Mouse (Mus musculus) adrenal gland, adult 18-20 months (tissue): ENCODE results near the gene 2210010C04Rik. TPM values are rescaled to one million over a fixed set of nuclear protein-coding genes. Genes with fewer than 3 reads are reported as not detected.

ENCODE experiments used
- DNase-seq, 2 experiments: peaks; one replicate each; pipeline ENCODE4 v3.0.0; 2021 to 2022; ENCODE audit warnings: low spot score in 2 of 2
- long read RNA-seq, 2 experiments: library from polyadenylated mRNA; stranded (forward); transcript quantifications; one replicate each; pipeline ENCODE4 v2.0.0; 2021
- total RNA-seq, 2 experiments: library from RNA; stranded (reverse); gene quantifications; 1 replicate in 1 of 2; 2 replicates in 1 of 2; pipeline ENCODE4 v1.2.3; 2021

The 2210010C04Rik gene
- total RNA-seq = not detected
- long read RNA-seq, experiment 1 = 0 reads
- long read RNA-seq, experiment 2 = 0 reads

DNA sequence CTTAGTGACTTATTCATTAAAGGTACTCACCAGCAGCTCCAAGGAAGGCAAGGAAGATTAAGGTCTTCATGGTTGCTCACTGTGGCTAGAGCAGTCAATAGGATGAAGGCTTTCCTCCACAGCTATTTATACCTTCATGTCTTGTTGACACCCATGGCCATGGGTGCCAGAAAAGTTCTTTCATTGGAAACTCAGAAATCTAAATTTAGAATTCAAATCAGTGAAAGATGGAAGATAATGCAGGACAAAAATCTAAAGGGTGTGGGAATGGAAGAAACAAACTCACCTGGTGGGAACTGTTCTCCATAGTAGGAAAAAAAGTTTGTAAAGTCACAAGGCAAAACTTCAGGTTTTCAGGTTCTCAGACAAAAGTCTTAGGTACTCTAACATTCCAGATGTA, at the start of gene 2210010C04Rik:
2210010C04Rik (minus strand) TSS at position 101 of the 400 bp plus-strand sequence.
- DNase-seq = no peak

GRCm38 (mm10) chr6:41080121-41080520, 44.8 kb upstream of the 2210010C04Rik start:
- DNase-seq = no peak

GRCm38 (mm10) chr6:41078539-41079303, 43.4 kb upstream of the 2210010C04Rik start:
- no peak for DNase-seq

GRCm38 (mm10) chr6:41075753-41076152, 40.4 kb upstream of the 2210010C04Rik start:
- DNase-seq = no peak

- no peak for DNase-seq
Measured at GRCm38 (mm10) chr6:41063332-41063731, 28.0 kb upstream of the 2210010C04Rik start.

GRCm38 (mm10) chr6:41062746-41063145, 27.4 kb upstream of the 2210010C04Rik start:
- no peak for DNase-seq

GRCm38 (mm10) chr6:41062081-41062480, 26.8 kb upstream of the 2210010C04Rik start:
- no peak for DNase-seq

DNA sequence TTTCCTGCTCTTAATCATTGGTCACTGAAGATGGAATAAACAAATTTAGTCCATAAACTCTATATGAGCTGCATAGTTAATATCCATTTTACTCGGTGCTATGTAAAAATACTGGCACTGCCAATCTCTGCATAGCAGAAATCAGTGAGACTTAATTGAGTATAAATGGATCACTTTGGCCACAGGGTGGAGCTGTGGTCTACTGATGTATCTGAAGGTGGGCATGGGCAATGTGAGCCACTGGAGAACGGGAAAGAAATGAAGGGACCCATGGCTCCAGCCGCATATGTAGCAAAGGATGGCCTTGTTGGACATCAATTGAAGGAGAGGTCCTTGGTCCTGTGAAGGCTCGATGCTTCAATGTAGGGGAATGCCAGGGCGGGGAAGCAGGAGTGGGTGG, 25.8 kb upstream of the 2210010C04Rik start:
- no peak for DNase-seq

DNA sequence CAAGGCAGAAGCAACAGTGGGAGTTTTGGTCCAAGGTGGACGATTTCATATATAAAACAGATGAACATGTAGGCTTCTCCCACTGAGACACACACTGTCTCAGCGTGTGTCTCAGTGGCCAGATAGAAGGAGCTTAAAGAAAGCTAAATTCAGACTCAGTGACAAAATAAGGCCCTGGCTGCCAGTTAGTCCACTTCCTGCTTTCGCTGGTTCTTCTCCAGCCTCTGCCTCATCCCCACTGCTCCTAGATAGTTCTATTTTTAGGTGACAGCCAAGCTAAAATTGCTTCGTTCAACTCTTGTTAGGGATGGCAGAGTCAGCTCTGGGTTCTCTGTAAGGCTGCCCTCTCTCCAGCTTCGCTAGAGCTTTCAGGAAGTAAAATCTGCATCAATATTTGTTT, 22.3 kb upstream of the 2210010C04Rik start:
- no peak for DNase-seq

- DNase-seq = peak; percentile 5 to 35
Measured at GRCm38 (mm10) chr6:41055581-41055980, 20.3 kb upstream of the 2210010C04Rik start.

GRCm38 (mm10) chr6:41054379-41054778, 19.1 kb upstream of the 2210010C04Rik start:
- no peak for DNase-seq

GRCm38 (mm10) chr6:41051824-41052223, 16.5 kb upstream of the 2210010C04Rik start:
- no peak for DNase-seq

DNA sequence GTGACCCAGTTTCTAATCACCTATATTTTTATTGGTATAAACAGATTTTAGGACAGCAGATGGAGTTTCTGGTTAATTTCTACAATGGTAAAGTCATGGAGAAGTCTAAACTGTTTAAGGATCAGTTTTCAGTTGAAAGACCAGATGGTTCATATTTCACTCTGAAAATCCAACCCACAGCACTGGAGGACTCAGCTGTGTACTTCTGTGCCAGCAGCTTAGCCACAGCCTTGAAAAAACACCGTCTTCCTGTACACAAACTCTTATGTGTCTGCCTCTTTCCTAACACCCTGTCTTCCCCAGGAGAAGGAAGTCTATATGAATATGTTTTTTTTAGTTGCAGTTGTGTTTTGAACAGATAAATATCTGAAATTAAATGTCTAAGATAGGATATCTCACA, 13.3 kb upstream of the 2210010C04Rik start:
- no peak for DNase-seq

GRCm38 (mm10) chr6:41047961-41048360, 12.7 kb upstream of the 2210010C04Rik start:
- no peak for DNase-seq

DNA sequence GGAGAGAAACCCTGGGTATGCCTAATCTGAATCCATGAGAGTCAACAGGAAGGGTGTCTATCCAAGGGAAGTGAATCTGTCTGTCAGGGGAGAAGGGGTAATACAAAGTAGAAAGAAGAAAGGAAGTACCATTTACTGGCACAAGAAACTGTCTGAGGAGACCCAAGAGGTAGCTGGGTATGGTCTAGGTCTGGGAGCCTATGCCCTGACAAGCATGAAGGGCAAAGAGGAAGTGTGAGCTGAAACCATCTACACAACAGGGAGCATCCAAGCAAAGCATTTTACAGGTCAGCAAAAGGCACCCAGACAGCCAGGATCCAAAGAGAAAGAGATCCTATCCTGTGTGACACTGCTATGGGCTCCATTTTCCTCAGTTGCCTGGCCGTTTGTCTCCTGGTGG, 11.9 kb upstream of the 2210010C04Rik start:
- DNase-seq = no peak

DNA sequence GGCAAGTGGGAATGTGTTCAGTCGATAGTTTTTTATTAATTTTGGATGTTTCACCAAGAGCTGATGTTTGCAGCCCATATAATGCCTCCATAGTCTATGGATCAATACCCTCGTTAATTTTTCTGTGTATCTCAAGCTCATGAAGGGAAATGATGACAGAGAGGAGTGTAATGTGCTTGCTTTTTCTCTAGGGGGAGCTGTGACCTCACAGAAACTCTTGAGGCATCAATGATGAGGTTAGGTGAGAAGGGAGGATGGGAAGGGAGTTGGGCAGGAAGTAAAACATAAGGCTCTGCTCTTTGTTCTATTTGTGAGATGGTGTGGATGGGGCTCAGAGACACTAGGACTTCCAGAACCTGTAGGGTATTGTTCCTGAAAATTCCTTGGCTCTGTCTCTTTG, 11.2 kb upstream of the 2210010C04Rik start:
- DNase-seq = no peak

DNA sequence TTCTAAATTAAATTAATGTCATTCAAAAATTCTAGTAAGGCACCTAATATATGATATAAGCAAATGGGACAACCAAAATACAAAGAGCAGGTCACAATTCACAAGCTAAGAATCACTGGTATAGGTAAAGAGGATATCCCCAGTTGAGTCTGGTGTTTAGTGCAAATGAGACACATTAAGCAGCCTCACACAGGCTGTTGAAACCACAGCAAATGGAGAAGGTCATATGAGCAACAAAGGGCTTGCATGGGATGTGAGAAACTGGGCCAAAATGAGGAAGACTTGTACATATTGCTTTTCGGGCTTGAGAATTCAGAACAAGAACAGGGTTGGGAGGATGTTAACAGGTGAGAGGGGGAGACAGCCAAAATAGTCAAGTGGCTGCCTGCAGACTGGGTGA, 9.4 kb upstream of the 2210010C04Rik start:
- DNase-seq = no peak

DNA sequence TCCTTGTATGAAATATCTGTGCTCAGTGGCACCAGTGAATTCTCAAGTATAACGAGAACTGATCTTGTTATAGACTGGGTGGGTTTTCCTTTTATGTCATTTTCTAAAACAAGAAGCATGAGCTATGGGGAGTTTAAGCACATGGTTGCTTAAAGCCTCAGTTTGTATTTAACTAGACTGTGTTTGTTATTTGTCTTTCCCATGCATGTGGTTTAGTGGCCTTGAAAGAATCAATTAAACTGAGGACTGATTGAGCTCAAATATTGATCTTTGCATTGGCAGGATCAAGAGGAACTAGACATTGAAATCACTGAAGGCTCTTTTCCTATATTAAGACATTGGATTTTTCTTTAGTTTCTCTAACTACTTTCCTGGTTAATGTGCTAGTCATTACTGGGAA, 9.0 kb upstream of the 2210010C04Rik start:
- DNase-seq = no peak

- no peak for DNase-seq
Measured at GRCm38 (mm10) chr6:41032802-41033201, 2.5 kb downstream of the 2210010C04Rik start.

GRCm38 (mm10) chr6:41032231-41032630, 3.1 kb downstream of the 2210010C04Rik start:
- no peak for DNase-seq

GRCm38 (mm10) chr6:41030821-41031220, 4.5 kb downstream of the 2210010C04Rik start:
- DNase-seq = no peak

GRCm38 (mm10) chr6:41027053-41027452, 8.3 kb downstream of the 2210010C04Rik start:
- DNase-seq = no peak
